ENCODE assay signal across 12 mouse cellular contexts in the genomic region with DNA sequence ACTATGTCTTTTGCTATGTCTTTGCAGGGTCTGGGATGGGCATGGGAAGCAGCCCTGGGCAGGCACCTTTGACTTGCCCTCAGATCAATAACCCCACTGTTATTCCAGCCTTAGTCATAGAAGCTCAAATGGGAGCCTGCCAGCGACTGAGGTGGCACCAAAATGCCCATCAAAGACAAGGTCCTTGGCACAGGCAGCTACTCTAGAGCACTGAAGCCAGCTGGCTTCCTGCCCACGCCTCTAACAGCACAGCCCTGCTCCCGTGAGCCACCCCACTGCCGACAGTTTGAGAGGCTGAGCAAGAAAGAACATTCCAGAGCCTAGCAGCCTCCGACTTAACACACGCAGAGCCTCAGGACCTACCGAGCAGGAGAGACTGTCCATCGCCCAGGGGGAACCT. TPM values are rescaled to one million over a fixed set of nuclear protein-coding genes. Genes with fewer than 3 reads are reported as not detected.
A peak's percentile ranks its signal among the peaks of the same experiment; 100 is the strongest.
DNase-seq lines count a peak whose midpoint lies in the region; ATAC-seq lines count a peak whose summit lies in the region.
"Had no signal": no experiment of that assay in that cellular context is flagged by ENCODE, and none has a peak within 500 bp of the region (broad histone marks: within the 10 kb centered on the region; RNA-seq: fewer than 3 reads in every experiment).

No protein-coding gene starts in this region.

- peak; percentile 88 for DNase-seq in forebrain, embryonic 14.5 days (ENCODE audit: low spot score)
- DNase-seq in ovary, postnatal 36 days (ENCODE audit: low spot score): peak; percentile 35
- no peak for DNase-seq in ovary, postnatal 10 days (ENCODE audit: low spot score)
- DNase-seq in lung, postnatal 36 days: peak; percentile 78
- DNase-seq in layer of hippocampus, adult 8-10 months (ENCODE audit: low spot score in 2 of 2): no peak
- DNase-seq in urinary bladder, postnatal 25 days (ENCODE audit: low spot score): no peak

- H3K9me3 ChIP-seq in forebrain, embryonic 14.5 days (replicated peaks; ENCODE audit: control insufficient read depth, low read length): no peaks in the 10 kb centered on the region; the same call in 1 of the 2 replicates
- H3K9me3 ChIP-seq in forebrain, embryonic 12.5 days: no peaks in the 10 kb centered on the region
- peaks cover 18% of the 10 kb centered on the region for H3K9me3 ChIP-seq in heart, embryonic 16.5 days (replicated peaks; ENCODE audit: control insufficient read depth, low read length)
- H3K9me3 ChIP-seq: limb, embryonic 10.5 days had no signal

- peaks cover 14% of the 10 kb centered on the region; the same call in 1 of the 2 replicates for H3K4me1 ChIP-seq in forebrain, embryonic 14.5 days (ENCODE audit: control insufficient read depth, insufficient read depth, low read length)
- no peaks in the 10 kb centered on the region for H3K4me1 ChIP-seq in forebrain, embryonic 12.5 days
- no peaks in the 10 kb centered on the region for H3K4me1 ChIP-seq in heart, embryonic 16.5 days (ENCODE audit: control insufficient read depth, insufficient read depth, low read length)
- H3K4me1 ChIP-seq: embryonic facial prominence, embryonic 12.5 days; heart, embryonic 15.5 days; limb, embryonic 10.5 days; midbrain, embryonic 12.5 days had no signal

- 42% methylated on average over 8 of the region's 8 CpGs for WGBS in forebrain, embryonic 14.5 days
- 85% methylated on average over 8 of the region's 8 CpGs for WGBS in forebrain, embryonic 12.5 days
- WGBS in heart, embryonic 16.5 days: 64% methylated on average over 8 of the region's 8 CpGs

- no peak overlapping the region for H3K4me2 ChIP-seq in forebrain, embryonic 14.5 days (ENCODE audit: low read length)
- no peak overlapping the region for H3K4me2 ChIP-seq in forebrain, embryonic 12.5 days
- no peak overlapping the region for H3K4me2 ChIP-seq in heart, embryonic 16.5 days (ENCODE audit: low read depth, low read length)
- H3K4me2 ChIP-seq: embryonic facial prominence, embryonic 12.5 days; heart, embryonic 15.5 days; midbrain, embryonic 12.5 days had no signal

- H3K27ac ChIP-seq in forebrain, embryonic 14.5 days (ENCODE audit: low read depth, low read length): no peak overlapping the region
- no peak overlapping the region for H3K27ac ChIP-seq in forebrain, embryonic 12.5 days
- 0 out of 2 replicates have a peak overlapping the region, but pooled peaks have one; percentile 23 for H3K27ac ChIP-seq in heart, embryonic 16.5 days (ENCODE audit: low read length)
- H3K27ac ChIP-seq: embryonic facial prominence, embryonic 12.5 days; heart, embryonic 15.5 days; limb, embryonic 10.5 days; midbrain, embryonic 12.5 days had no signal

- no peaks in the 10 kb centered on the region for H3K27me3 ChIP-seq in forebrain, embryonic 14.5 days (replicated peaks; ENCODE audit: control insufficient read depth, insufficient read depth, low read length)
- peaks cover 6% of the 10 kb centered on the region; the same call in 1 of the 2 replicates for H3K27me3 ChIP-seq in forebrain, embryonic 12.5 days
- no peaks in the 10 kb centered on the region for H3K27me3 ChIP-seq in heart, embryonic 16.5 days (ENCODE audit: control insufficient read depth, insufficient read depth, low read length)
- H3K27me3 ChIP-seq: embryonic facial prominence, embryonic 12.5 days; heart, embryonic 15.5 days; midbrain, embryonic 12.5 days had no signal

- H3K36me3 ChIP-seq in forebrain, embryonic 14.5 days (ENCODE audit: control insufficient read depth, insufficient read depth, low read length): no peaks in the 10 kb centered on the region
- H3K36me3 ChIP-seq in forebrain, embryonic 12.5 days (replicated peaks): no peaks in the 10 kb centered on the region
- H3K36me3 ChIP-seq in heart, embryonic 16.5 days (ENCODE audit: control insufficient read depth, insufficient read depth): no peaks in the 10 kb centered on the region
- H3K36me3 ChIP-seq: embryonic facial prominence, embryonic 12.5 days; heart, embryonic 15.5 days; limb, embryonic 10.5 days; midbrain, embryonic 12.5 days had no signal

- no peak overlapping the region for H3K4me3 ChIP-seq in forebrain, embryonic 14.5 days (ENCODE audit: low read depth, low read length)
- no peak overlapping the region for H3K4me3 ChIP-seq in forebrain, embryonic 12.5 days (replicated peaks)
- H3K4me3 ChIP-seq in heart, embryonic 16.5 days (ENCODE audit: low read length): no peak overlapping the region
- H3K4me3 ChIP-seq: embryonic facial prominence, embryonic 12.5 days; heart, embryonic 15.5 days; limb, embryonic 10.5 days; midbrain, embryonic 12.5 days had no signal

- H3K9ac ChIP-seq in forebrain, embryonic 14.5 days (ENCODE audit: low read length): no peak overlapping the region
- H3K9ac ChIP-seq in forebrain, embryonic 12.5 days: no peak overlapping the region
- H3K9ac ChIP-seq in heart, embryonic 16.5 days (ENCODE audit: low read length): no peak overlapping the region
- H3K9ac ChIP-seq: embryonic facial prominence, embryonic 12.5 days; heart, embryonic 15.5 days; midbrain, embryonic 12.5 days had no signal

- peak; percentile 64 for ATAC-seq in forebrain, embryonic 14.5 days
- ATAC-seq in forebrain, embryonic 12.5 days (ENCODE audit: low FRiP score): no peak
- peak; percentile 49; the same call in 1 of the 2 replicates for ATAC-seq in heart, embryonic 16.5 days (replicated peaks; ENCODE audit: extremely low read depth, insufficient read depth, low FRiP score)

RNA-seq across cellular contexts. Expression of gene Pimreg, which starts 23.3 kb away (rescaled TPM):
- 97.8 and 123 TPM in 2 replicates for polyA plus RNA-seq in forebrain, embryonic 14.5 days (2014; fragmentation: Nextera tagmentation; extraction: Ambion mirVana)
- 187 and 191 TPM in 2 replicates for polyA plus RNA-seq in forebrain, embryonic 12.5 days (2016; fragmentation: Nextera tagmentation; extraction: Ambion mirVana)
- polyA plus RNA-seq in heart, embryonic 16.5 days (2015; fragmentation: Nextera tagmentation; extraction: Ambion mirVana): 67.0 and 74.3 TPM in 2 replicates
- total RNA-seq in layer of hippocampus, adult 8-10 months (2022): under 1 TPM in 2 of 4 experiments, not detected in 2; 0.58 to 0.77 TPM

RNA-seq across cellular contexts. Expression of gene Aipl1, which starts 27.8 kb away (rescaled TPM):
- polyA plus RNA-seq in forebrain, embryonic 14.5 days (2014; fragmentation: Nextera tagmentation; extraction: Ambion mirVana): 0.09 TPM in 2 replicates
- 0.37 and 0.50 TPM in 2 replicates for polyA plus RNA-seq in forebrain, embryonic 12.5 days (2016; fragmentation: Nextera tagmentation; extraction: Ambion mirVana)
- 0.12 and 0.36 TPM in 2 replicates for polyA plus RNA-seq in heart, embryonic 16.5 days (2015; fragmentation: Nextera tagmentation; extraction: Ambion mirVana)
- not detected for total RNA-seq in layer of hippocampus, adult 8-10 months (2022)

Comparison
In these comparisons a context has a peak if more than half of its experiments do, and no peak if none do; other contexts are left out.
1. DNase-seq: peak in forebrain, embryonic 14.5 days (single experiment), ovary, postnatal 36 days (single experiment) and lung, postnatal 36 days (single experiment); none in ovary, postnatal 10 days (single experiment), layer of hippocampus, adult 8-10 months (0 of 2) and urinary bladder, postnatal 25 days (single experiment).